Mouse (Mus musculus): ENCODE data around the gene Aqp1.

Aqp1 gene

GRCm38 (mm10) chr6:55332100-55332772, 4.0 kb upstream of the Aqp1 start:
- no peak for DNase-seq (ENCODE audit: low spot score)

DNA sequence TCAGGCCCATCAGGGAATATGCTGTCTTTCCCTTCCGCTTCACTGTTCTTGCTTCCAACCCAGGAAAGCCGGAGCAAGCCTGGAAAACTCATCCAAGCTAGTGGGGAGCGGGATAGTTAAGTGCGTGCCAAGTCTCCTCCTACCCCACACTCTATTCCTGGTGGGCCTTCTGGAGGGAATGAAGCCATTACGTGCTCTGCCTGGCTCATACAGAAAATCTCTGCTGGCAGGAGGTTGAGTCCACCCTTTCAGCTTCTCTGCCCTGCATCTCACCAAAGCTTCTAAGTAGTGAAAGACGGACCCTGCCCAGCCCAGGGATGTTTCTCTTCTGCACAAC, 3.5 kb upstream of the Aqp1 start:
- DNase-seq (ENCODE audit: low spot score) = no peak

DNA sequence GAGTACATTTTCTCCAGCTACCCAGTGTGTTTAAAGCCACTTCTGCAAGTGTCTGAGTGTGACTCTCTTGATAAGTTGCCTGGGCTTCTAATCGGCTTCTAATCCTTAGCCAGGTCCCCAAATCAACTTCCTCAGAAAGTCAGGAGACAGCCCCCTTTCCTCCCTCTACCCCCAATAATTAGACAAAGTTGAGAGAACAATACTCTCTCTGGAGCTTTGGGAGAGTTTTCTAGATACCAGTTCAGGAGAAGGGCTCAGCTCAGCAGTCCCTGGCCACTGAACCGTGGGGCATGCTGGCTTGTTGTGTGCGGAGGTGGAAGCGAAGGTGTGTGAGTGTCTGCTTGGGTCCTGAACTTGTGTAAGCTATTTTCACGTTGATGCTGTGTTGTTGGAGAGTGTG, 1.0 kb downstream of the Aqp1 start:
- no peak for DNase-seq (ENCODE audit: low spot score)

DNA sequence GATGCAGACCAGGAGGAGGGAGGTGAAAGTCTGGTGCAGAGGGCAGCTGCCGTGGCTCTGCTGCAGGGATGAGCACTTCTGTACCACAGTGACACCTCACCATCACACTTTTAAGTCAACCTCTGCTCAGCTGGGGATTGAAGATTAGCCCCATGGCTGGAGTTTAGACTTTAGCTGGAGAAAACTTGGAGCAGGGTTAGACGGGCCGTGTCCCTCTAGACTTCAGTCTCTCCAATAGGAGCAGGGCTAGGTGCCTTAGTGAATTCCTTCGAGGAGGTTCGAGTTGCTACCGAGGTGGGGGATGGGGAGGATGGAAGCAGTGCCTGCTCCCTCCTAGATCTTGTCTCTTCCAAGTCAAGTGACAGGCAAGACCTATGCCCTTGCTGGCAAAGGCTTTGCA, 1.8 kb downstream of the Aqp1 start:
- no peak for DNase-seq (ENCODE audit: low spot score)

DNA sequence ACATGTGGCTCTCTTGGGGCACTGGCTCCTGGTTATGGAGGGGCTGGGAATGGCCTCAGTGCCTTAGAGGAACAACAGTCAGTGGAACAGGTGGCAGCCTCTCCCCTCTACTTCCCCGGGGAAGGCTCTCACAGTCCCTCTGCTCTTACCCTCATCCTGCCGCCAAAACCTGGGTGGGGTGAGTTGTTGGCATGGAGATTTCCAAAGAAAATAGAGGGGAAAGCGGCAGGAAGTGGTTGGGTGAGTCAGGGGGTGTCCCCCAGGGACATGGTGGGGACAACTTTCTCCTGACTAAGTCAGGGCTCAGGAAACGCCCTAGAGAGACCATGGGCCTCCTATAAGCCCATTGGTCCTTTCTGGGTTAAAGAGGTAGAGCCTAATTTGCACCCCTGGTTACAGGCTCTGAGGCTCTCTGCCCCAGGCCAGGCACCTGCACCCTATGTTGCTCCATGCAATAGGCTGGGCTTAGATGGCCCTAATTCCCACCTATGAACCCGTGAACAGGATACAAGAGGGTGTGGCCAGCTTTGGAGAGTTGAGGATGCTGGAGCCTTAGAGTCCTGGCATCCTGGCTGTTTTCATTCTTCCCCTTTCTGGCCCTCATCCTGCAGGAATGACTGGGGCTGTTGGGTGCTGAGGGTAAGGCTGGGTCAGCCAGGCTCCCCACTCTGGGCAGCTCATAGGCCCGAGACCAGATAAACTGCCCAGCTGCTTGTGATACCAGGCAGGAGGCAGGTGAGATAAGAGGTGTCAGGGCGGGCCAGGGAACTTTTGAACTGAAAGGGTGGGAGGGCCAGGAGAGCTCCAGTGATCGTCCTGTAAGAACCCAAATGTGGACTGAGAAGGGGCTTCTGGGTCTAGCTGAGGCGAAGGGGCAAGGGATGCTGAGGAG, 2.9 kb downstream of the Aqp1 start:
- no peak for DNase-seq (ENCODE audit: low spot score)

DNA sequence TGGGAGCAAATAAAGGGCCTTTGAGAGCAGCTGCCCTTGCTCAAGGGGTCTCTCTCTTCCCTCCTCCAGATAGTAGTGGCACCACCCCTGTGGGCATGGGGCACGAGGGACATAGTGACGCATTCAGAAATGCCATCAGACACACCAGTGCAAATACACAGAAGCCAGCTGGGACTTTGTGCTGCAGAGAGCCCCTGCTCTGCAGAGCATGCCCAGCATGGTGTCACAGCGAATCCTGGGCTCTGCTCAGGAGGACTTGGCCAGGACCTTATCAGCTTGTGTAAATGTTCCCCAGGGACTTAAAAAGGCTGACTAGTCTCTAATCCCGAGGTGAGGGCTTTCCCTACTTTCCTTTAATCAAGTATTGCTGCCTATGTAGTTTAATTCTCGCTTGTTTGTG, 5.5 kb downstream of the Aqp1 start:
- no peak for DNase-seq (ENCODE audit: low spot score)

DNA sequence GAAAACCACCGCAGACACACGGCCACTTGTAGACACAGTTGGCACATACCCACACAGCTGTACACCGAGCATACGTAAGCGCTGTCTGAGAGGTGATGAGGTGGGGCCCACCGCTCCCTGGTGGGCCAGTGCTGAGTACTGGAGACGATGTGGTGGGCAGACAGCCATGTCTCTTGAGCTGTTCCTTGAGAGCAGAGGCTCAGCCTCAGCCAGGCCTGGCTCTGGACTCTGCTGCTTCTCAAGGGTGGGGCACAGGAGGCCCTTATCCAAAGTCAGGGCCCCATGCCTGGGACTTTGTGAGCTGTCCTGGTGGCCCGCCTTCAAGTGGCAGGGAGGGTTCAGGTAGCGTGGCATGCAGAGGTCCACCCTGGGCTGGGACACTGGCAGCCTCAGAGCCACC, 6.1 kb downstream of the Aqp1 start:
- DNase-seq (ENCODE audit: low spot score) = no peak

DNA sequence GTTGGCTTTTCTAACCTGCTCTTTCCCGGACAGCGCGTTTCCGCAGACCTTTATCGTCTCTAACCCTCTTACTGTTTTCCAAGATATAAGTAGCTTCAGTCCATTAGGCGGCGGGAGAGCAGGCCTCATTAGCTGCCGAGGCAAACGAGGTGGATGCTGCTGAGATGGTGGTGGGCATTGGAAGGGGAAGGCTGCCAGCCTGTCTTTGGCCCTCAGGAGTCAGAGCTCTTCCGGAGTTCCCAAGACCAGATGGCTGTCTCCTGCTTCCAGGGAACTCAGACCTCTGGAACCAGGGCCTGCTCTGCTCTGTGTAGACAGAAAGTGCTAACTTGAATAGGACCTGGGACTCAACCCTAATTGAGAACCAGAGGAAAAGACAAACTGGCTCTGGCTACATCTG, 7.2 kb downstream of the Aqp1 start:
- DNase-seq (ENCODE audit: low spot score) = no peak

DNA sequence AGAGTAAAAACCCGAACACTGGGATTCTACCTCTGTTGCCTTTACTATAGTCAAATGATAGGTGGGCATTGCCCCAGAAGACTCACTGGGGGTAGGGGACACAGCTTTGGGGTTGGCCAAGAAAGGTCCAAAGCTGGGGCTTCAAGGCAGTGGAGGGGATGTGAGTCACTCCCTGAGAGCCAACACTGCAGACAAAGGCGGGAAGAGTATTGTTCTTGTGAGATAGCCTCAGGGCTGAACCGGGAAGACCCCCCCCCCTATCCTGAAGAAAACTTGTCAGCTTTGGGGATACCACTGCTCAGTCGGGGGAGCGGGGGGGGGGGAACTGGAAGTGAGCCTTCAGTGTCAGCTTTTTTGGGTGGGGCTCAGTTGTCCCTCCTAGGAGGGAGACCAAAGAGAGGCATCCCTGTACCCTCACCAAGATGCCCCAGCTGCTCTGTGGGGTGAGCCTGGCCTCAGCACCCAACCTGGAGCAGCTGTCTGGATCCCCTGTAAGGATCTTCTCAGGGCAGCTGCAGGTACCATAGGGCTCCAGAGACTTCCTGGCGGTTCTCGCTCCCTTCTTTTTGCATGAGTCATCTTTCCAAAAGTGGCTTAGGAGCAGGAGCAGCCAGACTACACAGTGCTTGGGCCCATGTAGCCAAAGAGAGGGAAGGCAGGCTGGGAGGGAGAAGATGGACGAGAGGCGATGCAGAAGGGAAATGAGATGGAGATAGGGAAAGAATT, 8.2 kb downstream of the Aqp1 start:
- no peak for DNase-seq (ENCODE audit: low spot score)

GRCm38 (mm10) chr6:55345264-55345663, 9.0 kb downstream of the Aqp1 start:
- no peak for DNase-seq (ENCODE audit: low spot score)

DNA sequence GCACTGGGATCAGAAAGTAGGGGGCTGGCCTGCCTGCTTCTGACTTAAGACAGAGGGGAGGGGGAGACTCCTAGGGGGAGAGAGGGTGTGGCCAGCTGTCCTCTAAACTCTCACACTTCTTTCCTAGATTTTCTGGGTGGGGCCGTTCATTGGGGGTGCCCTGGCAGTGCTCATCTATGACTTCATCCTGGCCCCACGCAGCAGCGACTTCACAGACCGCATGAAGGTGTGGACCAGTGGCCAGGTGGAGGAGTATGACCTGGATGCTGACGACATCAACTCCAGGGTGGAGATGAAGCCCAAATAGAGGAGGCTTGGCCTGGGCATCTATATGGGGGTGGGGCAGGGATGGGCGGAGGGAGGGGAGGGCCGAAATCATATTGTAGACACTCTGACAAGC, 10.3 kb downstream of the Aqp1 start:
- peak; percentile 40 for DNase-seq (ENCODE audit: low spot score)

DNA sequence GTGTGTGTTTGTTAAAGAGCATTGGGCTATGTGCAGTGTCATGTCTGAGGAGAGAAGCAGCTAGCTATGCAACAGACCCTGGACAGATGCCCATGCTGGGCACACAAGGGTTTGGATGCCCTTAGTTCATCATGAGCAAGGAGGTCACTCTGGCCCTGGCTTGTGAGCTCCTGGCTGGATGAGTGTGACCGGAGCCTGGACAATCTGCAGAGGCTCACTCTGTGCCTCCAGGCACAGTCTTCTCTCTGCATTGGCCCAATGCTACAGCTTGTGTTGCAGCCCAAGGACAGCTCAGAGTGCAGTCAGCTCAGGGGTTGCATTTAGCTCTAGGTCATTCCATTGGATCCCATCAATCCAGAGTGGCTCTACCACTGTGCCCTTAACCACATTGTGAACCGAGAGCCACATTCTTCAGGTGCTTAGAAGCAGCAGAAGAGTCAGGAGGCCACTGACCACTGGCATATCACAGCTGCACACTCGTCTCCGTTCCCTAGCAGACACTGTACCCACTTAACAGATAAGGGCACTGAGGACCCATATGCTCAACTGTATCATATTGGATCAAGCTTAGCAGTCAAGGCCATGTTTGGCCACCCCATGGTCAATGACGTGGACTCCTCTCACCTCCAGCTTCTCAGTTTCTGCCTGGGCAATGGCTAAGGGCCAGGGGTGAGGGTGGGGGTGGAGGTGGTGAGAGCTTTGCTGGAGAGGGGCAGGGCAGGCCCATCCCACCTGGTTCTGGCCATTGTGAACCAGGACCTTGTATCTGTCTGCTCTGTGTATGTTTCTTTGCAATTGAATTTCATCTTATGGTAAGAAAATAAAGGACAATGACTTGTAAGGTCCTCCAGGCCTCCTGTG, 11.7 kb downstream of the Aqp1 start:
- peak; percentile 36 for DNase-seq (ENCODE audit: low spot score)

DNA sequence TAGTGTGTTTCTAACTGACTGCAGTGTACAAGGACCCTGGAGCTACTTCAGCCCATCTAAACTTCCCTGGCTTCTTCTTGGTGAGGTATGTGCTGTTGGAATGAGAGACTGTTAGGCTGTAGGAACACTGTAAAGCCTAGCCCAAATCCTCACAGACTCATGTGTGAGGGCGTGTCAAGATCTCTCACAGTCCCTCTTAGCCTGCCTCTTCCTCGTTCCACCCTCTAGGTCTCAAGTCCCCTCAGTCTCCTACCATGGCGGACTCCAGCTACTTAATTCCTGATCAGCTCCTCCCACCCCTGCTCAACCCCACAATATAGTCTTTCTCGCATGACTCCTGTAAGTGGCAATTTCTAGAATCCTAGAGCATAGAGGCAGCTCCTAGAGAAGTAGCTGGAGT, 13.0 kb downstream of the Aqp1 start:
- peak; percentile 14 for DNase-seq (ENCODE audit: low spot score)

- DNase-seq (ENCODE audit: low spot score) = peak; percentile 19
Observed at GRCm38 (mm10) chr6:55350383-55350952, 14.2 kb downstream of the Aqp1 start.

DNA sequence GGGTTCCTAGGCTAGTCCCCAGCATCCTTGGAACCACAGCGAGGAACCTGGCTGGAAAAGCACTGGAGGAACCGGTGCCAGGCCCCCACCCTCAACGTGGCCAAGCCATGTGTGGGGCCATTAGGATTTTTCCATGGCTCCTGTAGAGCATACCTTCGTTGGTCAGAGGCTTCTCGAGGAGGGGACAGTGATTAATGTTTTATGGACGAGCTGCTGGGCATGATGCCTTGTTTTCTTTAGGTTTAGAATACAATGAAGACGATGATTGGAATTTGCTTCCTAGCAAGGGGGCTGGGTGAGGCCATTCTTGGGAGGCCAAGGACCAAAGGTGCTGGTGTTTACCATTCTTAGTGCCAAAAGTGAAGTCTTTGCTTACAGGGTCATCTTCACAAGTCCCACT, 15.5 kb downstream of the Aqp1 start:
- peak; percentile 37 for DNase-seq (ENCODE audit: low spot score)

- peak; percentile 37 for DNase-seq (ENCODE audit: low spot score)
Observed at GRCm38 (mm10) chr6:55353711-55354445, 17.6 kb downstream of the Aqp1 start.

- DNase-seq (ENCODE audit: low spot score) = peak; percentile 39
Observed at GRCm38 (mm10) chr6:55354456-55355117, 18.4 kb downstream of the Aqp1 start.

GRCm38 (mm10) chr6:55355575-55355974, 19.3 kb downstream of the Aqp1 start:
- DNase-seq (ENCODE audit: low spot score) = no peak

- peak; percentile 36 for DNase-seq (ENCODE audit: low spot score)
Observed at GRCm38 (mm10) chr6:55356017-55356703, 19.9 kb downstream of the Aqp1 start.

All from testis, postnatal 10 days (tissue).